Mouse (Mus musculus) cerebellum, adult 2 months (tissue): ENCODE data around the gene Gcgr.

Experiments
- CTCF ChIP-seq: fragments of 200-500 bp; IDR thresholded peaks from 2 replicates; pipeline ENCODE4 v1.5.1; 2011; ENCODE audit warnings: low read depth, mild to moderate bottlenecking, control low read depth, low read length, moderate library complexity, borderline replicate concordance; ENCODE audit not compliant: insufficient read depth
- POLR2A ChIP-seq: fragments of 200-500 bp; IDR thresholded peaks from 2 replicates; pipeline ENCODE4 v1.6.1; 2011; ENCODE audit warnings: low read length, control low read depth, borderline replicate concordance; ENCODE audit not compliant: insufficient read depth

DNA sequence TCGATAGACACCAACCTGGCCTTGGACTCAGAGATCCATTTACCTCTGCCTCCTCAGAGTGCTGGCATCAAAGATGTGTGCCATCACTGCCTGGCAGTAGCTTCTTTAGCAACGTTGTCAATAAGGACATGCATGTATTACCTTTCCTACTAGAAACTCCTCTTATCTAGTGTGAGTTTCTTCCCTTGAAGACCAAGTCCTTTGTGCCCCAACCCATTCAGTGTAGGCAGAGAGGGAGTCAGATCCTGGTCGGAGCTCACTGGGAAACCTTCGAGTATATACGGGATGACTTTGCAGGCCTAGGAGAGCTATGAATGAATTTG, 43.7 kb downstream of the Gcgr start:
- TF ChIP-seq POLR2A: no peak
- TF ChIP-seq CTCF: no peak
